Mouse (Mus musculus) right cerebral cortex, adult 2 months (tissue): ENCODE measurements around the gene Adam17.
"Not testable (repeated sequence)": the region's sequence is repeated elsewhere in the genome, so short reads cannot be mapped to it uniquely, and the experiment has no call there.

Experiments used
- DNase-seq, 2 experiments: peaks; one replicate each; pipeline ENCODE4 v3.0.0; 2021 to 2022; ENCODE audit warnings: low spot score in 2 of 2

Adam17 gene

DNA sequence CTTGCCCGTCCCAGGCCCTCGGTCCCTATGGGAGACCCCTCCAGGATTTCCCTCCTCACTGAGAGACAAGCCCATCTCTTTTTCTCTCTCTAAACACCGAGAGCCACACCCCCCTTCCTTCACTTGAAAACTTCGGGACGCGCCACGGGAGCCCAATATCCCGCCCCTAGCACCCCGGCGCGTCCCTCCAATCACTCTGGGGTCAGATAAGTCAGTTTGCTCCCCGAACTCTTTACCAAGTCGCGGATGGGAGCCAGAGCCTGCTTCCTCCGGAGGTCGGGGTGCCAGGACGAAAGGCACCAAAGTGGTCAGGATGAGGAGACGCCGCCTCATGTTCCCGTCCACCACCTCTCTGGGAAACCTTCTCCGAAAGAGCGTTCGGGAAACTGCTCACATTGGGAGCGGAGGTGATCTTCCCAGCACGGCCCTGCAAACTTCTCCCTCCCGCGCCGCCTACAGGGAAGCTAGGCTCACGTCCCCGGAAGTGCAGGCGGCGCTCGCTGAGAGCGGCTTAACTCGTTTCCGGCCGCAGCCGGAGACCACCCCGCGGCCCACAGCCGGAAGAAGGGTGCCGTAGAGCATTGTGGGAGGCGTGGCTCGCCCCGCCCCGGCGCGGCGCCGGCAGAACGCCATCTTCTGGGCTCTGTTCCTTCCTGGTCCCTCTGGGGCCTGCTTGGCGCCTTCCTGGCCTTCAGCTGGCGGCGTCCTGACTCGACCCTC lies at the start of gene Adam17:
Adam17 (minus strand) TSS at position 533 of the 720 bp plus-strand sequence.
- peak; percentile 94 to 95 for DNase-seq

DNA sequence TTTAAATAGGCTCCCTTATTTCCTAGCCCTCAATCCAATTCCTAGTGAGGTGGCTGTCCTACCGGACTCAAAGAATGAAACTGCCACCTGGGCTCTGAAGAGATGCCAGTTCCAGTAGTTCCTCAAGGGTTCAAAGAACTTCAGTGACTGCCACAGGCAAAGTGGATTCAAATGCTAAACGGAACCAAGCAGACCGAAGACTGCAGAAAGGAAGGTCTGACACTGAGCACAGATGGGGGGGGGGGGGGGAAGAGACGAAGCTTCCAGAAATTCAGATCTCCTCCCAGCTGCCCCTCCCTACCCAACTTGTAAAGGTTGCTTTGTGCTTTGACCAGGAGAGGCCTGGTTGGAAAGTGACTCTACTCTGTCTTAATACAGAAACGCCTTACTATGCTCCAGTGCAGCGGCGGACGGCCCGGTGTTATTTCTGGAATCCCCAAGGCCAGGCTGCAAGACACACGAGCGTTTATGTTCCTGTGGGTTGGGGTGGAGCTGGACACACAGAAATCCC lies 45.2 kb upstream of the Adam17 start:
- peak; percentile 16 to 36 for DNase-seq

DNA sequence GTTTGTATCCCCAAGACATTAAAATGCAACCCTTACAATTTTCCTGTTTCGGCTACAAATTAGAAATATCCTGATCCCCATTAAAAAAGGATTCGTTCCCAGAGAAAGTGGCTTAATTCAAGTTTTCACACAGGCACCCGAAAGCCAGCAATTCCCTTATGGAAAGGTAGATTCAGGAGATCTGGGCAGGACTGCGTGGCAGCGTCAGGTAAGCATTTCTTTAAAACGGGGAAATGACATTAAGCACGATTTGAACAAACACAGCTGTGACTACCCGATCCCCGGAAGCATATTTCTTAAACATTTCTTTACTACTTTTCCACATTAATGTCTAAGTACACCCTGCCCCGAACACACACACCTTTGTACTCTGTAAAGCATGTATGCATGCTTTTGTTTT lies 44.7 kb upstream of the Adam17 start:
- peak in 1 of 2 experiments; percentile 41 for DNase-seq

DNA sequence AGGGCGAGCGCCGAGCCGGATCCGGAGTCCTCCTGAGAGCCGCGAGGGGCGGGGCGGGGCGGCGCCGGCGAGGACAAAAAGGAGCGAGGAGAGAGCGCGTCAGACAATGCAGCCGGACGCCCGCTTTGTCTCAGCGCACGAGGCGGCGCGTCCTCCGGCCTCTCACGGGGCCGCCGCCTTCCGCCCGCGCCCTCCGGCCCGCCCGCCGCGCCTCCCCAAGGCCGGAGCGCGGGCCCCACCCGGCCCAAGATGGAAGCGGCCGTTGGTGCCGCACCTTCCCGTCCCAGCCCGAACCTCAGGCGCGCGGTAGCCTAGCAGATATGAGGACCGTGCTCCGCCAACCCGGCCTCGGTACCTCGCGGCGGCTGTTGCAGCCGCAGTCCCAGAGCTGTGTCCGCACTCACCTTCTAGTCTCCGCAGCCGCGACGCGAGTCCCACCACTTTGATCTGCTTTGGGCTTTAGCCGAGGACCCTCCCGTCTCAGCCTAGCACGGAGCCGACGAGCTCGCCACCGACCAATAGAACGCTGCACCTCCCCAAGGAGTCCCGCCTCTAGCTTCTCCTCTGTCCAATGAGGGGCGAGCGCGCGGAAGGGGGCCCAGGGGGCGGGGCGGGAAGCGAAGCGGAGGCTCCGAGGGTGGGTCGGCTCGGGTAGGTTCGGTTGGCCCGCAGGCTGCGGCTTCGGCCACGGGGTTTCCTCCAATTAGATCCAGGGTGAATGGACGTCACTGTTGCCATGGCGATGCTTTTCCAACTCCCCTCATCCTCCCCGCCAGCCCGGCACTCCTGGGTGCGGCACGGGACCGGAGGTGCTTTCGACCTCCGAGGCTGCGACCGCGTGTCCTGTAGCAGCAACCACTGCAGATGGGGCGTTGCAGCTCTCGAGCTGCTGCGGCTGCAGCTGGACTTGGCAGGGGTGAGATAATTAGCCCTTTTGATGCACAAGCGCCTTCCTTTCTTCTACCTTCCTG lies 44.0 kb upstream of the Adam17 start, which contains the start of gene Ywhaq:
Ywhaq (minus strand) TSS at position 538 of the 971 bp plus-strand sequence.
- peak; percentile 98 to 99 for DNase-seq

DNA sequence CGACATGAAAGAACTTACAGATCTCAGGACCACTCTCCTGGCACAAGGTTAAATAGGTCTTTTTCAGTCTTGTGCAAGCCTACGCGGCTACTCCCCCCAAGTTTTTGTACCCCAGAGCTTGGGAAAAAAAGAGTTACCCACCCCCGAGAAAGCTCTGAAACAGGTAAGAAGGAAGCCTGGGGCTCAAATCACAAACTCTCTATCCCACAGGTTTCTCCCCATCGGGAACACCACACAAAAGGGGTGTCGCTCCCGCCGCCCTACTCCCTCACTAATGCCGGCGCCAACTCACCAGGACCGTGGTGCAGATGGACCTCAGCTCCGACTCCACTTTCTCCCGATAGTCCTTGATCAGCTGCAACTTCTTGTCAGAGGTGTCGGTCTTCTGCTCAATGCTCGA lies 43.1 kb upstream of the Adam17 start:
- DNase-seq, result no peak

DNA sequence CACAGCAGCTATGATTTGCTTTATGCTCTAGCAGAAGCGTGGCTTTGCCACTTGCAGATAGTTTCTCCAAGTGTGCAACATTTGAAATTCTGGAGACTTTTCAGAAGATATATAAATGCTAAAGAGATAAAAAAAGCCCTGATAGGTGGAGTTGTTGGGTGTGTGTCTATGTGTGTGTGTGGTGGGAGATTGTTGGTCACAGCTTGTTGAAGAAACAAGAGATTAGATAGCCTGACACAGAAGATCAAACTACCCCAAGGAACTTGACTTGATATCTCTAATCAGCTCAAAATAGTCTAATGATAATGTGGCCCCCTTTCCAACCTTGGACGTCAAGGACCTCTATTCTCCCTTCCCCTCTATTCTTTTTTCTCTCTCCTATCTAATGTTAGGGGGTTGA lies 37.2 kb upstream of the Adam17 start:
- DNase-seq, result no peak

DNA sequence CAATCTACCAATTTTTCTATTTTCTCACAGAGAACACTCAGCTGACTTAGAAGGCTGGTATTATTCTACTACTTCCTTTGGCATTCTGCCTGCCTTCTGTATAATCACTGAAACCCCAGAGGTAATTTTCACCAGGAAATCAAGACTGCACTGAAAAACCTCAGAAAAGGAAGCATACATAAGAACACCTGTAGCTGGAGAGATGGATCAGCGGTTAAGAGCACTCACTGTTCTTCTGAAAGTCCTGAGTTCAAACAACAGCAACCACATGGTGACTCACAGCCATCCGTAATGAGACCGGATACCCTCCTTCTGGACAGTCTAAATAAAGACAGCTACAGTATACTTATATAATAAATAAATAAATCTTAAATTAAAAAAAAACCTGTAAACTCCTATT lies 36.2 kb upstream of the Adam17 start:
- no peak for DNase-seq

DNA sequence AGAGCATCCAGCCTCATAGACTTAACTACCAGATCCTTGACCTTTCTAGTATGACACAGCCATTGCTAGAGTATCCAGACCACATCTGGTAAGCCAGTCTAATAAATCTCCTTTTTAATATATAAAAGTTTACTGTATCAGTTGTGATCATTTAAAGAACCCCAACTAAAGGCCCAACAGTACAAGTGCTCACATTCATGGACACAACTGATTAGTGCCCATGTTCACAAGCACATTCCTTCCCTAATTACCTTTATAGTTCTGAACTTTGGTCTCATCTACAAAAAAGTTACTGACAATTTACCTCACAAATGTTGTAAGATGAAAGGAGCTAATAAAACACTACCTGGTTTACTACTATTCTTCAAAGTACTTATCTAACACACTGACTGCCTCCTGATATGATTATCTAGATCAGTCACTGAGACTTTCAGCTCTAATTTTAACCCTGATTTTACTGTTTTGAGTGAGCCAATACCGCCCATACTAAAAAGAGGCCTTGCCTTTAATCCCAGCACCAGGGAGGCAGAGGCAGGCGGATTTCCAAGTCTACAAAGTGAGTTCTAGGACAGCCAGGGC lies 35.4 kb upstream of the Adam17 start:
- DNase-seq, result no peak

DNA sequence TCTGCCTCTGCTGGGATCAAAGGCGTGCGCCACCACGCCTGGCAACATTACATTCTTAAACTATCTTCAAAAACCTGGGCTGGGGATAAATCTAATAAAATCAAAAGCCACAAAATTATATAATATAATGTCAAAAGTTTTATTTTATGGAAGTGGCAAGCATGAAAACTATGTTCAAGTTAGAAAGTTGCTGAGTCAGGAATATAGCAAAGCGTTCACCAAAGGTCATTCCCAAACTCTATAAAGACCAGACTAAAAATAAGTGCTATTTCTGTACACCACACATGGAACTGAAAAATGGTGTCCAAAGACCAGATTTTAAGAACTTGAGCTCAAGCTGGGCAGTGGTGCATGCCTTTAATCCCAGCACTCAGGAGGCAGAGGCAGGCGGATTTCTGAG lies 29.3 kb upstream of the Adam17 start:
- DNase-seq, result no peak

DNA sequence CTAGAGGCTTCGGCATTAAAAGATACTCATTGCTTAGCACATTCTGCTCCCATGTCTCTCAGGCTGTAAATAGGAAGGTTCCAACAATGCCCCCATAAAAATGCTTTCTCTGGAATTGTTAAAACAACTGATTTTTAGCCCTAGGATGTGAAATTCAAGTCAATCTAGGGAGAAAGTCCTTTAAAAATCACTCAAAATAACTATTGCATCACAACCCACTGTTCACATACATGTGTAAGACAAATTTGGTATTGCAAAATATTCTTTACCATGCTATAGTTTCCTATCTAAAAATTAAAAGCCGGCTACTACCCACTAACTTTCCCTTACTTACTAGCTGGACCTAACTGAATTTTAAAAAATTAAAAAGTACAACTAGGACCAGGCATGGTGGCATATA lies 12.8 kb upstream of the Adam17 start:
- no peak for DNase-seq

DNA sequence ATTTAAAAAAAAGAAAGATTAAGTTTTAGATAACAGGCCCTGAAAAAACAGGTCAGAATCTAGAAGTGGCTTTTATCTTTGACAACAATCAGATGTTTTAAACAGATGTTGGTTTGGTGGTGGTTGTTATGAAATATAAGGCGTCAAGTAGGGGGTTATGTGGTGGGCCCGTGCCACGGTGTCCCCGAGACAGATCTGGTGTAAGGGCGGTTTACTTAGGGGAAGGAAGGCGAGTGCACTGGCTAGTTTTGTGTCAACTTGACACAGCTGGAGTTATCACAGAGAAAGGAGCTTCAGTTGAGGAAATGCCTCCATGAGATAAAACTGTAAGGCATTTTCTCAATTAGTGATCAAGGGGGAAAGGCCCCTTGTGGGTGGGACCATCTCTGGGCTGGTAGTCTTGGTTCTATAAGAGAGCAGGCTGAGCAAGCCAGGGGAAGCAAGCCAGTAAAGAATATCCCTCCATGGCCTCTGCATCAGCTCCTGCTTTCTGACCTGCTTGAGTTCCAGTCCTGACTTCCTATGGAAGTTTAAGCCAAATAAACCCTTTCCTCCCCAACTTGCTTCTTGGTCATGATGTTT lies 5.4 kb upstream of the Adam17 start:
- DNase-seq, result not testable (repeated sequence)

DNA sequence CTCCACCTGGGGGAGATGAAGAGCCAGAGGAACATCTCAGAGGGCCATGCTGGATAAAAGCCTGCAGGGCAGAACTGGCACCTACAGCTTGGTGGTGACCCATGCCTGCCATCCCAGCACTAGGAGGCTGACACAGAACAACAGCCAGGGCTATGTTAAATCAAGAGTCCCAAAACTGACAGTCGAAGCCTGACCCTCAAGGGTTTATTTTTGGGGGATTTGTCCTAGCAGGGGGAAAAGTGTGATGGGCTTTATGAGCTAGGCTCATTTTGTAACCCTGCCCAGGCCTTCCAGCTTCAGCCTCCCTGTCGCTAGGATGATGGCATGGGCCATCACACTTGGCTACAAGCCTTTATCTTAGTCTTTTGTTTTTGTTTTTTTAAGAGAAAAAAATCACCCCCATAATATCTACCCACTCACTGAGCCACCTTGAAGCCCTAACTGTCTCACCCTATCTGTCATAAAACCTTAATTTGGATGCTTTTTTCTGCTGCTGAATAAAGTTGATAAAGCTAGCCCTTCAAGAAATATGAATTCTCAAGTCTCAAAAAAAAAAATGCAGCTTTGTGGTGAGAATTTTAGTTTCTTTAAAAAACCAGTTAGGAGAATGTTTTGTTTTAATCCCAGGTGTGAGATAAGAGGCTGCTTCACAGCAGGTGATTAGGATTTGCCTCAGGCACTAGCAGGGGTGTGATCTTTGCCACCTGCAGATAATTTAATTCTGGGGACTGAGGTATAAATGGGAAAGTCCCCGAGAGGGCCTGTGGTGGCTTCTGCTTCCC lies 2.1 kb upstream of the Adam17 start:
- DNase-seq, result no peak

DNA sequence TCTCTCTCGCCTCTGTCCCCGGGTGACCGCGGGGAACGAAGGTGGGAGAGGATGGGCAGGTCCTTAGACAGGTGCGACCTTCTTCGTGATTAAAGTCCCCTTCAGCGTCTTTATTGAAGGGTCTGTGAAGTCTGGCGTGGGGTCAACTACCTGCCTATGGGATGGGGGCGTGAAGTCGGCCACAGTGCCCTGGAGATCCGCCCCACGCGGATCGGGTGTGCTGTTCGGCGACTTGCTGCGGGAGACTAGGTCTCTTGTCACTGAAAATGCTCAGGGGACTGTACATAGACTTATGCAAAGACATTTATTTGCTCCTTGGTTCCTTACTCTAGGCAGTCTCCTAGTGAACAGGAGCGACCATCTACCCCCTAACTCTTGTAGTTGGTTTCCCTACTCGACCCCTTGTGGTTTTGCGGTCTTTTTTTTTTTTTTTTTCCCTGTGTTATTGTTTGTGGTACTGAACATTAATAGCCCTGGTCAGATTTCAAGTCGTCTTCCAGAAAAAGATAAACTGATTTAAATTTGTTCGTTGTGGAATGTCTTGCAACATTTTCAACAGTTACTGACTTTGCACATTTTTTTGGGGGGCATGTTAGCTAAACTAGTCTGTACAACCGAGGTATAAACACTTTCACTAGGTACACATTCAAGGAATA lies 516 bp upstream of the Adam17 start:
- DNase-seq, result no peak

DNA sequence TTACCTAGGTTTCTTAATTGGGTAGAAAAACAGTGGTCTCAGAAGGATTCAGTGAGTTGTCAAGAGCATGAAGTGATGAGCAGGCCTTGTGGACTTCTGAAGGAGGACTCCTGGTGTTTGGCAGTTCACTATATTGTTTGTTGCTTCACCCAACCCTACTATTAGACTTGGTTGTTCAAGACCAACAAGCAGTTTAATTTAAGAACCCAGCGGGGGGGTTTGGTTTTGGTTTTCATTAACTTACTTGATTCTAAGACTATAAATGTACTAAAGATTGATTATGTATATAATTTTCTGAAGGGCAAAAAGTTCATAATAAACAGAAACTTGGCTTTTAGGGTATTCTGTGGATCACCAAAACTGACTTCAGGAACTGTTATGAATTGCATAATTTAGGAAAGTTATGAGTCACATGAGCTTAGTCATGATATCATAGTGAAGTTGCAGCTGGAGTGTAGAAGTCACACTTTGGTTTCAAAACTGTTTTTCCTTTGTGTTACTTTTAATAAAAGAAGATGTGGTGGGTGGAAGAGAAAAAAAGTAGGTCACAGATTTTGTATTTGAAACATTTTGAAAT lies 3.3 kb downstream of the Adam17 start:
- no peak for DNase-seq

DNA sequence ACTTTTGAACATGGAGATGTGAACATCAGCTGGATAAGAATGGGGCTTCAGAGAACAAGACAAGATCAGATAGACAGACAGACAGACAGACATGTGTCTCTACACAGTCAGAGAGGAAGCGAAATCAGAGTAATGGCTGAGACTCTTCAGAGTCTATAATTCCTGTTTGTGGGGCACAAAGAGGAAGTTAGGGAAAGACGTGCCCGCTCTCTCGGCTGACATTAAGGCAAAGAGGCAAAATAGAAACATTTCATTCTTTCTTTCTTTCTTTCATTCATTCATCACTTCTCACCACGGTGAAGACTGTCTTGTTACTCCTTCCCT lies 4.4 kb downstream of the Adam17 start:
- no peak for DNase-seq

DNA sequence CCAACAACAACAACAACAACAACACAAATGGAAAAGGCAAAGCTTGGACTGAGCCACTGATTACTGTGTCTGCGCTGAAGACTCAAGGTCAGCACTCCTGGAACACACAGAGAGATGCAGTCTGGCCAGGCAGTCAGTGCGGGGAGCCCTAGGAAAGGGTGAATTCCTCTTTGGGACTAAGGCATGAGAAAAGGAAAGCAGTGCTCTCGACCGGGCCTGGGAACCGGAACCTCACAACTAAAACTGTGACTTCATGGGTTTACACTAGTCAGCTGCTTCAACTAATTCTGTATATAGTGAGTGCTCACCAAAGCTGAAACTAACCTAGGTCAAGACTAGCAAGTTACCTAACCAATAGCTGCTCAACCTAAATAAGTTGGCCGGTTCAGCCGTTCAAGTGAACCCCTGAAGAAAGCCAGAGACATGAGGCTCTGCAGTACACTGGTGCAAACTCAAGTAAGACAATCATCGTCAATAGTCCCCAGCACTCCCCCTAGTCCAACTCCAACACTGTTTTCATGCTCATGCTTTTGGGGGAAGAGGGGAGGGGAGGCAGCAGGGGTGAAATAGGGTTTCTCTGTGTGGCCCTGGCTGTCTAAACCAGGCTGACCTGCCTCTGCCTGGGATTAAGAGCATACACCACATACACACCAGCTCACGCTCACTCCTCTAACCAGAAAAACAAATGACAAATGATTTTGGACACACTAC lies 4.9 kb downstream of the Adam17 start:
- no peak for DNase-seq

DNA sequence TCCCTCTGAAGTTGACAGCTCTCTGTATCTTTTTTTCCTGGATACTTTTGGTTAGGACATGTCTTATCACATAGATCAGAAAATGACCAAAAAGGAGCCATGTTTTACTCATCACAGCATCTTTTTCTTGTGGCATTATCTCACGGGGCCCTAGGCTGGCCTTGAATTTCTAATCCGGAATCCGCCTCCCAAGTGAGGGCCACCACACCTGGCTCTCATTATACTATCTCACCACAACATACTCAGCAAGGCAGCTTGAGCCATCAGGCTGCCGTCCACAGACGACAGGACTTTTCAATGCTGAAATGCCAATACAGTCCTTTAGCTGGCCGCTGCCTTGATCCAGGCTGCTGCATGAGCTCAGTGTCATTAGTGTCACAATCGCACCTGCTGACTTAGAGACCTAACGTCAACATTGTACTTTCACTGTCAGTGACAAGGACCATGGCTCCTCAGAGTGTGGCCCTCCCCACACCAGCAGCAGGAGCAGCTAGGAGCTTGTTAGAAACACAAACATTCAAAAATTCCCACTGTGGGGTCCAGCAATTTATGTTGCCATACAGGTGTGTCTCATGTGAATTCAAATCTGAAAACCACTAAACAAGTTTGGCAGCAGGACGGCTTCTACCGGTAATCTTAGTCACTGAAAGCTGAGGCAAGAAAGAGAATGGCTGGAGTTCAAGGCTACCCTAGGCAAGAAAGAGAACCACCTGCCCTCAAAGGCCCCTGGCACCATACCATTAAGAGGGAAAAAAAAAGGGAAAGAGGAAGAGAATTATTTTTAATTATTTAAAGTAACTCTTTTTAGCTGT lies 8.6 kb downstream of the Adam17 start:
- DNase-seq, result no peak

DNA sequence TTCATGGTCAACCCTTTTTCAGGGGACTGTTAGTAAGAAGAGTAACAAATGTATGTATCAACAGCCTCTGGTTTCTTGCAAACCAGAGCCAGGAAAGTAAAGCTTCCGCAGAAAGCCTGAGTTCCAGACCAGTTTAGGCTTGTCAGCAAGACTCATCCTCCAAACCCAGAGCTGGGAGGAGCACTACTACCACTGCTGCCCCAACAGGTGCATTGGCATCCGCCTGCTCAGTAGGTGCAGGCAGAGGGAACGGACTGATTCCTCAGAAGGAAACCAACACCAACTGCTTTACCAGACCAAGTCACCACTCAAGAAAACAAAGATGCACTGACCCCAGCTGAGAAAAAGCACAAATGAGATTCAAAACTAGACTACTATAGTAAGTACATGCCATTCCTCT lies 10.2 kb downstream of the Adam17 start:
- no peak for DNase-seq

DNA sequence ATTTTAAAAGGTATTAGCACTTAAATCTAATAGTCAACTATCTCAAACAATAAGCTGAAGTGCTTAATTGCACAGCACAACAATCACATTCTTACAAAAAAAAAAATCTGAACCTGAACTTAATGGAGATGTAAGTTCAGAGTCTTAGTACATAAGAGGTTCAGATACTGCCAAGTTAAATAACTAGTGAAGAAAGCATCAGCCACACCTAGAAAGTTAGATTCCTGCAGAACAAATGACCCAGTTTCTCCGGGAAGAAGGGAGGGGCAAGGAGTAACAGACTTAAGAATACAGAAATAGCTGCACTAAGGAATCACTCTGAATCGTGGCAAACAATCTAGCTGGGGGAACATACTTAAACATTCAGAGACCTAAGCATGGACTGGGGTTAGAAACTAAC lies 10.7 kb downstream of the Adam17 start:
- no peak for DNase-seq
